Mouse (Mus musculus) limb, embryonic 15.5 days (tissue): ENCODE data around the gene Col18a1. TPM values are rescaled to one million over a fixed set of nuclear protein-coding genes. Genes with fewer than 3 reads are reported as not detected.

Source experiments
- ATAC-seq: fragments of 200-750 bp; cut with Nextera tagmentation; 2 replicates; pipeline ENCODE4 v1.8.0; 2017; ENCODE audit warnings: low read depth, moderate TSS enrichment; ENCODE audit not compliant: insufficient number of reproducible peaks, low FRiP score, low TSS enrichment
- H3K27ac ChIP-seq: fragments of 300-500 bp; sonication (generic); 2 replicates; pipeline ENCODE4 v1.5.1; 2015; ENCODE audit warnings: moderate library complexity, mild to moderate bottlenecking, inconsistent platforms
- H3K27me3 ChIP-seq: fragments of 300-500 bp; sonication (generic); 2 replicates; pipeline ENCODE4 v1.6.1; 2015; ENCODE audit warnings: inconsistent platforms
- H3K36me3 ChIP-seq: fragments of 300-500 bp; sonication (generic); 2 replicates; pipeline ENCODE4 v1.6.1; 2015; ENCODE audit warnings: inconsistent platforms
- H3K4me1 ChIP-seq: fragments of 300-500 bp; sonication (generic); 2 replicates; pipeline ENCODE4 v1.6.1; 2015; ENCODE audit warnings: inconsistent platforms
- H3K4me2 ChIP-seq: fragments of 300-500 bp; sonication (generic); 2 replicates; pipeline ENCODE4 v1.6.1; 2015; ENCODE audit warnings: mild to moderate bottlenecking, inconsistent platforms
- H3K4me3 ChIP-seq: fragments of 300-500 bp; sonication (generic); 2 replicates; pipeline ENCODE4 v1.5.1; 2015; ENCODE audit warnings: mild to moderate bottlenecking, inconsistent platforms
- H3K9ac ChIP-seq: fragments of 300-500 bp; sonication (generic); 2 replicates; pipeline ENCODE4 v1.6.1; 2015; ENCODE audit warnings: inconsistent platforms
- H3K9me3 ChIP-seq: fragments of 300-500 bp; sonication (generic); 2 replicates; pipeline ENCODE4 v1.6.1; 2016; ENCODE audit warnings: inconsistent platforms
- WGBS: fragments of 180-500 bp; shearing (Covaris S2); methylation state at CpG from one replicate; pipeline ENCODE4 v1.1.7; 2015; 5-methylcytosine and 5-hydroxymethylcytosine counted together
- polyA plus RNA-seq: library from polyadenylated mRNA; unstranded; fragments of >200 nt; fragmentation: Nextera tagmentation; extraction: Ambion mirVana; gene quantifications from 2 replicates; pipeline ENCODE4 v1.2.1, GENCODE M21; 2015

Gene Col18a1
- polyA plus RNA-seq, 1 experiment from 2014 or later: 93.5 TPM

DNA sequence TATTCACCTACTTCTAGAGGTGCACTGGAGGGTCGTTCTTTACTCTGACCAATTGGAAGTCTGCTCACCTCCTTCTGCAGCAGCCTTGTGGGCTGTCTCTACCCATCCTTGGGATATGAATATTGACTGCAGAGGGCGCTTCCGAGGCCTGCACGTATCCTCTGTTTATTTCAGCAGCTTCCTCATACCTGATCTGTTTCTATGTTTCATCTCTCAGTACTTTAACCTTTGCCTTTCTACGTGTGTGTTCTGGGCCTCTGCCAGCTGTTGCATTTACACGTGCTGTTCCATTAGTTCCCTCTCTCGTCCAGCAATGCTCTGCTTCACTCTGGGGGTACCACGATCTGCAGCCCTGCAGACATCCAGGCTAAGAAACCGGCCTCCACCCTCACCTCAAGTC lies 148.7 kb downstream of the Col18a1 start:
- no peak overlapping the region for H3K9ac ChIP-seq

DNA sequence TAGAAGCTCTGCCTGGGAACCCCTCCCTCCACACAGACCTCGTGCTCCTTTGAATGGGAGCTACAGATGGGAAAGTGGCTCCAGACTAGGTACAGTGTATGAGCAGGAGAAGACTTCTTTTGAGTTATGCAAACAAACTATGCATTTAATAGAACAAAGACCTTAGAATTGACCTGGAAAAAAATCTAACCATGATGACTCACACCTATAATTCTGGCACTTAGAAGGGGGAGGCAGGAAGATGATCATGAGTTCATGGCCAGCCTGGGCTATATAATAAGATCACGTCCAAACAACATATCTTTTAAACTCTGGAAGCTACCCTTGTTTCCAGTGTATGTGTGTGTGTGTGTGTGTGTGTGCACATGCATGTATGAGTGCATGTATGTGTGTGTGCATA lies 149.3 kb downstream of the Col18a1 start:
- H3K27ac ChIP-seq: no peak overlapping the region
- no peaks in the 10 kb centered on the region for H3K27me3 ChIP-seq
- peaks cover 4% of the 10 kb centered on the region; the same call in 1 of the 2 replicates for H3K4me1 ChIP-seq
- no peak overlapping the region for H3K4me3 ChIP-seq
- 72% methylated on average over 2 of the region's 2 CpGs for WGBS
- no peak for ATAC-seq
- no peak overlapping the region for H3K9ac ChIP-seq
- no peaks in the 10 kb centered on the region for H3K9me3 ChIP-seq
- H3K36me3 ChIP-seq: no peaks in the 10 kb centered on the region
- H3K4me2 ChIP-seq: no peak overlapping the region

More for the DNA sequence above, 148.7 kb downstream of the Col18a1 start:
- no peaks in the 10 kb centered on the region for H3K27me3 ChIP-seq
- WGBS: 64% methylated on average over 9 of the region's 9 CpGs
- H3K4me3 ChIP-seq: no peak overlapping the region
- no peak for ATAC-seq
- H3K4me1 ChIP-seq: peaks cover 4% of the 10 kb centered on the region; the same call in 1 of the 2 replicates
- H3K9me3 ChIP-seq: no peaks in the 10 kb centered on the region
- no peaks in the 10 kb centered on the region for H3K36me3 ChIP-seq
- H3K4me2 ChIP-seq: no peak overlapping the region
- no peak overlapping the region for H3K27ac ChIP-seq

DNA sequence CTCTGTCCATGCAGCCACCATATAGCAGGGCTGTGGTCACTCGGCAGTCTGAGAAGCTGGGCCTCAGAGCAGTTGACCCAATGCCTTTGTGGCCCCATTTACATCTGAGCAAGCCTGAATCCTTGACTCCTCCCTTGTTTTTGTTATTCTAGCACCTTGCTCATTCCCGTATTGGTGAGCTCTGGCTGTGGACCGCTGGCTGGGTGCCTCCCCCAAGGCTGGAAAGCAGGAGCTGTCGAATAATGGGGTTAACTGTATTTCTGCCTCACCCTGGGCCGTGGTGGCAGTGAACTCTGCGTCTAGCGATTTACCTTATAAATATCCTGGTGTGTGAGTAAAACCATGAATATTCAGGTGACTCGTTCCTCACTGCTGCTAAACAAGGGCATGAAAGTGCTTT lies 149.8 kb downstream of the Col18a1 start:
- Histone ChIP-seq H3K36me3 (no peaks in the 10 kb centered on the region), H3K4me2 (no peak overlapping the region), H3K27me3 (no peaks in the 10 kb centered on the region), H3K4me3 (no peak overlapping the region), H3K9ac (no peak overlapping the region), H3K27ac (no peak overlapping the region), H3K9me3 (no peaks in the 10 kb centered on the region), H3K4me1 (peaks cover under 1% of the 10 kb centered on the region; the same call in 1 of the 2 replicates)
- no peak for ATAC-seq
- 32% methylated on average over 8 of the region's 8 CpGs for WGBS

DNA sequence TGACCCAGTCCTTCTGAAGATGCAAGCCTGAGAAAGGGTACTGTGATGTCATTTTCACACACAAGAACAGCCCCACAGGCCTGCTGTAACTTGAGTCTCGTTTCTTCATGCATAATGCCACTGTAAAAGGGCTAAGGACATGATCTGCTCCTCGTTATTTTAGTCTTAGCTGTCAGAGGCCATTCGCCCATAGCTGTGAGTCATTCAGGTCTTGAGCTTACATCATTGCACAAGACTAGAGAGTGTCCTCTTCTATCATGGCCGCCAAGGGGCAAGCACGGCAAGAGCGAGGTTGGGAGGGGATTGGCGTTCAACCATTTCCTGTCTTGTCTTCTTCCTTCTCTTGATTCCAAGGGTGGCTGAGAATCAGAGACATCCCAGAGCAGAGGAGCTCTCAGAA lies 150.3 kb downstream of the Col18a1 start:
- H3K27me3 ChIP-seq: no peaks in the 10 kb centered on the region
- H3K27ac ChIP-seq: no peak overlapping the region
- no peaks in the 10 kb centered on the region for H3K4me1 ChIP-seq
- H3K9ac ChIP-seq: no peak overlapping the region
- no peak overlapping the region for H3K4me2 ChIP-seq
- WGBS: 68% methylated on average over 7 of the region's 7 CpGs
- no peaks in the 10 kb centered on the region for H3K9me3 ChIP-seq
- no peaks in the 10 kb centered on the region for H3K36me3 ChIP-seq
- no peak for ATAC-seq
- no peak overlapping the region for H3K4me3 ChIP-seq

DNA sequence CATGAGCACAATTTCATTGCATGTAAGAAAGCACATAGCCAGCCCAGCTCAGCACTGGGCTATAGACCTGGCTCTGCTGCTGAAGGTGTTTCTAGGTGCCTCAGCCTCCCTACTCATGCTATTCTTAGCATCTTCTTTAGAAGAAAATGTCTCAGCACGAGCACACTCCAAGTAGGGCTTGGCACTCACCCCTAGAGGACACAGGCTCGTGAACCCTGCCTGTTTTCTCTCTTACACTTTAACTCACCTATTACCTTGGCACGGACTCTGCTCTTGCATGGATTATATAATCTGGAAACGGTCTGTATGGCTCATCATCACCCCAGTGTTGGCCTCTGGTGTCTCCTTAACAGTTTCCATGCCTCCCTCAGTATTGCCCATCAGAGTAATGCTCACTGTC lies 154.7 kb downstream of the Col18a1 start:
- Histone ChIP-seq H3K27ac (no peak overlapping the region), H3K27me3 (no peaks in the 10 kb centered on the region), H3K4me2 (no peak overlapping the region), H3K4me3 (no peak overlapping the region), H3K9ac (no peak overlapping the region), H3K36me3 (no peaks in the 10 kb centered on the region), H3K9me3 (no peaks in the 10 kb centered on the region), H3K4me1 (peaks cover 15% of the 10 kb centered on the region)
- ATAC-seq: no peak
- 79% methylated on average over 4 of the region's 4 CpGs for whole genome bisulfite sequencing

DNA sequence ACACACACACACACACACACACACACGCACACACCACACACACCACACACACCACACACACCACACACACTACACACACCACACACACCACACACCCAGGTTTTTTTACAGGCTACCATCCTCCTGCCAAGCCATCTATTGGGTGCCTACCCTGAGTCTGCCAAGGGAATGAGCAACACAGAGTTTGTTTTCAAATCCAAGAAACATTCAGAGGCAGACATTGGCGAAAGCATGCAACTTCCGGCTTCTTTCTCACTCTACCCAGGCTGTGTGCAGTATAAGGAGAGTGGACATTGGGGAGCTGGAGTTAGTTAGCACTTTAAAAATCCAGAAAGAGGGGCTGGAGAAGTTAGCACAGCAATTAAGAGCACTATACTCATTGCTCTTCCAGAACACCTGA lies 157.7 kb downstream of the Col18a1 start:
- Histone ChIP-seq H3K9me3 (no peaks in the 10 kb centered on the region), H3K4me2 (no peak overlapping the region), H3K36me3 (no peaks in the 10 kb centered on the region), H3K27me3 (no peaks in the 10 kb centered on the region), H3K4me3 (no peak overlapping the region), H3K27ac (peak overlapping the region; percentile 61; the same call in 1 of the 2 replicates), H3K9ac (no peak overlapping the region), H3K4me1 (peaks cover 19% of the 10 kb centered on the region)
- ATAC-seq: no peak
- WGBS: 68% methylated on average over 3 of the region's 3 CpGs

DNA sequence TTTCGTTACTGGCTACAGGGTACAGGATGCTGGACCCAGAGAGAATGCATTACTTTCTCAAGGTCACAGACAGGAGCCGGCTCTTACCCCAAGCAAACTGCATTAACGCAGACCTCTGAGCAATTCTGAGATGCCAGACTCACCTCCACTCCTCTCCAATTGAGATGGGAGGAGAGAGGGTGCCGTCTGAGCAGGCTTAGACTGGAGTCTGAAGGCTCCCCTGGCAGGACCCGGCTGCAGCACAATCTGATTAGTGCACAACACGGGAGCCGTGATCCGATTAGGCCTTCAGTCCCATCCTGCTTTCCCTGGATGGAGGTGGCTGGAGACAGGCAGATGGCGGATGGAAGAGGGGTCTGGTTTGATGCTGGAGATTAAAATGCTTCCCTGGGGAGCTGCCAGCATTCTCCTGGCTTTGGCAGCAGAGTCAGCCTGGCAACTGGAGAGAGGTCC lies 158.2 kb downstream of the Col18a1 start:
- 15% methylated on average over 9 of the region's 9 CpGs for WGBS
- H3K27ac ChIP-seq: peak overlapping the region; percentile 29; the same call in 1 of the 2 replicates
- H3K4me1 ChIP-seq: peaks cover 19% of the 10 kb centered on the region
- no peak for ATAC-seq
- no peaks in the 10 kb centered on the region for H3K36me3 ChIP-seq
- H3K4me2 ChIP-seq: no peak overlapping the region
- no peaks in the 10 kb centered on the region for H3K27me3 ChIP-seq
- no peak overlapping the region for H3K4me3 ChIP-seq
- no peak overlapping the region for H3K9ac ChIP-seq
- H3K9me3 ChIP-seq: no peaks in the 10 kb centered on the region

DNA sequence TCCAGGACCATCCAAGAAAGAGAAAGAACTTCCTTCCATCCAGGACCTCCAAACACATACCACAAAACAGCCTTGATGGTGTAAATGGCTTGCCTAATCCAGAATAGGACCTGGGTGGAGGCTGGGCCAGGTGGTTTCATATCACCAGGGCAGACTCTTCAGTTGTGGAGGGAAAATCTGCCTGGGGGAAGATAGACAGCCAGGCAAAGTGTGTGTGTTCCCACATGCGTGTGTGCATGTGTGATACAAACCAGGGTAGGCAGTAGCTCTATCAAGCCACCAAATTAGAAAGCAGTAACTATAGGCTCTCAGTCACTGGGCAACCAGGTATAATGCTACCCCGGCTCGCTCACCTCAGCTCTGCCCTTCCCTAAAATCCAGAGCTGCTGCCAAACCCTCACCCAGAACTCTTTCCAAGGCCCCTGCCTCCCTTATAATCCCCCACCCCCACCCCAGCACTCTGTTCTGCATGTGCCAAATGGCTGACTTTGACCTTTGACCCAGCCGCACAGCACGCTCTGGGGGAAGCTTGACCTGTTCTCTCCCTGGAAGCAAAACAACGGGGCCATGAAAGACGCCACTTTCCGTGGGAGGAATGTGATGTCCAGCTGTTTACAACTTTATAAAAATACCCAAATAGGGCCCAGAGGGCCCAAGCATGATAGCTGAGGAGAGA lies 158.8 kb downstream of the Col18a1 start:
- Histone ChIP-seq H3K9ac (no peak overlapping the region), H3K4me1 (peaks cover 19% of the 10 kb centered on the region), H3K27ac (no peak overlapping the region), H3K4me2 (no peak overlapping the region), H3K4me3 (no peak overlapping the region), H3K36me3 (no peaks in the 10 kb centered on the region), H3K27me3 (no peaks in the 10 kb centered on the region), H3K9me3 (no peaks in the 10 kb centered on the region)
- ATAC-seq: no peak
- 24% methylated on average over 8 of the region's 8 CpGs for WGBS

DNA sequence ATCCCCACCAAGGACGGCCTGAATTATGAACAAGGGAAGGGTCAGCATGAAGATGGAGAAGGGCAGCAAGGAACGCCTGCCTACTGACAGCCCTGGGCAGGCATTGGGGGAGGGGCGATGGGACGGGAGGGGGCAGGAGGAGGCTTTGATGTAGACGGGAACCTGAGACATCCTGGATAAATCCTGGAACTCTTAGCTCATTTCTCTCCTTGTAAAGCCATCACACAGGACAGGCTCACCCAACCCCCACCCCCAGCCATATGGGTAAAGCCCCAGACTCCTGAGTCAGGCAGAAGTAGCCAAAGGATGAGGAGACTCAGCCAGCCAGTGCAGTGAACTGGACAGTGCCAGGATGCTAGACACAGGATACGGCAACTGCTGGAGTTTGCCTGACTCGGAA lies 161.4 kb downstream of the Col18a1 start:
- Histone ChIP-seq H3K4me3 (no peak overlapping the region), H3K4me2 (no peak overlapping the region), H3K9me3 (no peaks in the 10 kb centered on the region), H3K27ac (no peak overlapping the region), H3K4me1 (peaks cover 19% of the 10 kb centered on the region), H3K9ac (no peak overlapping the region), H3K27me3 (no peaks in the 10 kb centered on the region), H3K36me3 (no peaks in the 10 kb centered on the region)
- no peak for ATAC-seq
- WGBS: 16% methylated on average over 7 of the region's 7 CpGs

Other genes starting within 250 kb of the Col18a1 start
- gene Pcbp3, start 204.7 kb downstream of the Col18a1 start, polyA plus RNA-seq: 19.1 and 19.2 TPM in 2 replicates
- gene Slc19a1, start 134.3 kb downstream of the Col18a1 start, polyA plus RNA-seq: 26.8 and 32.2 TPM in 2 replicates
- gene Pofut2, start 92.7 kb upstream of the Col18a1 start, polyA plus RNA-seq: 187 and 210 TPM in 2 replicates